Mouse (Mus musculus) MEL (cell line): ENCODE measurements at regions not wholly inside any gene's neighbourhood (a gene's known extent, or its start where the extent isn't known, plus 50 kb on each side); places are given as distances from the start of the nearest gene placed in this dataset.

ENCODE experiments used
- CTCF ChIP-seq, 3 experiments: IDR thresholded peaks in 2 of 3; conservative IDR thresholded peaks in 1 of 3; 2 replicates each; pipeline ENCODE4 v1.5.1; 2011 to 2012; ENCODE audit warnings: low read length in 3 of 3, low read depth in 2 of 3, mild to moderate bottlenecking in 2 of 3, improper control_type of control experiment in 1 of 3, inconsistent platforms in 1 of 3, mixed read lengths in 1 of 3, moderate library complexity in 1 of 3; ENCODE audit not compliant: control insufficient read depth in 1 of 3, insufficient read depth in 1 of 3, poor library complexity in 1 of 3, severe bottlenecking in 1 of 3
- JUND ChIP-seq: IDR thresholded peaks from 2 replicates; pipeline ENCODE4 v1.6.1; 2011; ENCODE audit warnings: low read depth, mild to moderate bottlenecking, improper control_type of control experiment, low read length

- TF ChIP-seq CTCF (IDR thresholded peaks at IDR 0.05 in 2 of 3, conservative IDR thresholded peaks at IDR 0.05 in 1 of 3; ENCODE audit: control insufficient read depth in 1 of 3, insufficient read depth in 1 of 3, low read depth in 2 of 3, low read length in 3 of 3, poor library complexity in 1 of 3, severe bottlenecking in 1 of 3) (no peak), JUND (no peak)
Observed at GRCm38 (mm10) chr6:31086283-31086682, 127.4 kb upstream of the Klf14 start.
